Mouse (Mus musculus) small intestine, adult 2 months (tissue): Measurements from ENCODE around the gene 2310007B03Rik.

ENCODE experiments used
- CTCF ChIP-seq: fragments of 200-500 bp; IDR thresholded peaks from 2 replicates; pipeline ENCODE4 v1.5.1; 2012; ENCODE audit warnings: low read depth, mild to moderate bottlenecking, control low read depth, inconsistent platforms, low read length, moderate library complexity, mixed read lengths; ENCODE audit not compliant: insufficient replicate concordance, insufficient read length; ENCODE audit errors: extremely low read depth
- POLR2A ChIP-seq: fragments of 200-500 bp; IDR thresholded peaks from 2 replicates; pipeline ENCODE4 v1.6.1; 2012; ENCODE audit warnings: low read depth, mild to moderate bottlenecking, control low read depth, inconsistent platforms, low read length, moderate library complexity

GRCm38 (mm10) chr1:93160501-93161133 is at the start of gene 2310007B03Rik:
- TF ChIP-seq POLR2A, result peak; percentile 64
- no peak for TF ChIP-seq CTCF
